Mouse (Mus musculus): ENCODE measurements around the gene Psmf1.

DNA sequence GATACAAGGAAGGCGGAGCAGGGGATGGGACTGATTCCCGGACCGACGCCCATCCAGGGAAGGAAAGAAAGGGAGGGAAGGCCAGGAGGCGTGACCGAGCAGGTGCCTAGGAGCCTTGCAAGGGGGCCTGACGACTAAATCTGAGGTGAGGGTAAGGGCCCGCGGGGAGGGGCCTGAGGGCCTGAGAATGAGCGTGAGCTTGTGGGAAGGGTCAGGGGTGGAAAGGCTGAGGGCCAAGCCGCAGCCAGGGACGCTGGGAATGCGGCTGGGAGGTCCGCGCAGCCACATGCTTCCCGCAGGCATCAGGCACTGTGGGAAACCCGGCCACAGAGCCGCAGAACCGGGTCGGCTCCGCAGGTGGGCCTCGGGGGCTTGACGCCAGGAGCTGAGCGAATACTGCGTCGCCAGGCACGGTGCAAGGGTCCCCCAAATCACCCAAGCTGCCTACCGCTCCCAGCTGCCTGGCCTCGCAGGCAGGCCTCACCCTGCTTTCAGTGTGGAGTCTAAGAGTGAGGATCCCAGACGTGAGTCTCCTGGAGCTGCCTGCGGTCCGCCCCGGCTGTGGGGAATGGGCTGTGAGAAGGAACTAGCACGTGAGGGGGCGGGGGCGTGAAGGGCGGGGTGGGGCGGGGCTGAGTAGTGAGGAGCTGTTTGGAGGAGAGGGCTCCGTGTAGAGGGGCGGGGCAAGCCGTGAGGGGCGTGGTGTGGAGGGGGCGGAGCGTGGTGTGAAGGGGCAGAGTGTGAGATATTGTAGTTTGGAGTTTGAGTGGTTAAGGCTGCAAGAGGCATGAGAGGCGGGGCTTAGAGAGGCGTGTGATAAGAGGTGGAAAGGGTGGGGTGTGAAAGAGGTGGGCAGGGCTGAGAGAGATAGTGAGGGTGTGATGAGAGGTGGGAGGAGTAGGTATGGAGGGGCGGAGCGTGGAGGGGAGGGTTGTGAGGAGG lies 73.7 kb downstream of the Psmf1 start:
- TF ChIP-seq CTCF (IDR thresholded peaks at IDR 0.05; ENCODE audit: low read depth) (no peak), EP300 (IDR thresholded peaks at IDR 0.05; ENCODE audit: low read depth) (no peak)

Measured in liver, postnatal 0 days (tissue).